Mouse (Mus musculus) spleen, adult 2 months (tissue): ENCODE results near the gene Mat2a. TPM values are rescaled to one million over a fixed set of nuclear protein-coding genes. Genes with fewer than 3 reads are reported as not detected.

Experiments
- DNase-seq, 2 experiments: peaks; one replicate each; pipeline versions ENCODE4 v3.0.0 to v3.0.0-alpha.2; 2012 to 2021; ENCODE audit warnings: low spot score in 2 of 2, low read depth in 1 of 2
- H3K27ac ChIP-seq: fragments of 200-500 bp; 2 replicates; pipeline ENCODE4 v1.5.1; 2012; ENCODE audit warnings: low read length, inconsistent platforms; ENCODE audit not compliant: insufficient read depth
- H3K27me3 ChIP-seq: fragments of 200-500 bp; 2 replicates; pipeline ENCODE4 v1.6.1; 2012; ENCODE audit warnings: mild to moderate bottlenecking, moderate library complexity, low read length, inconsistent platforms; ENCODE audit not compliant: control insufficient read depth, insufficient read depth
- H3K36me3 ChIP-seq: fragments of 200-500 bp; 2 replicates; pipeline ENCODE4 v1.6.1; 2012; ENCODE audit warnings: mild to moderate bottlenecking, low read length, inconsistent platforms; ENCODE audit not compliant: control insufficient read depth, insufficient read depth
- H3K4me1 ChIP-seq: fragments of 200-500 bp; 2 replicates; pipeline ENCODE4 v1.6.1; 2011; ENCODE audit warnings: inconsistent platforms; ENCODE audit not compliant: control insufficient read depth, insufficient read depth, insufficient read length
- H3K4me3 ChIP-seq: fragments of 200-500 bp; 2 replicates; pipeline ENCODE4 v1.5.1; 2011; ENCODE audit warnings: mild to moderate bottlenecking, inconsistent platforms; ENCODE audit not compliant: insufficient read depth, insufficient read length; ENCODE audit errors: extremely low read depth
- CTCF ChIP-seq: fragments of 200-500 bp; IDR thresholded peaks from 2 replicates; pipeline ENCODE4 v1.5.1; 2011; ENCODE audit warnings: mild to moderate bottlenecking, inconsistent platforms; ENCODE audit not compliant: insufficient read depth, insufficient read length, insufficient replicate concordance; ENCODE audit errors: extremely low read depth
- POLR2A ChIP-seq: fragments of 200-500 bp; IDR thresholded peaks from 2 replicates; pipeline ENCODE4 v1.6.1; 2011; ENCODE audit warnings: low read depth, low read length, inconsistent platforms
- WGBS: fragments of 180-500 bp; shearing (Covaris S2); methylation state at CpG from one replicate; pipeline ENCODE4 v1.1.7; 2018; 5-methylcytosine and 5-hydroxymethylcytosine counted together
- polyA plus RNA-seq: library from polyadenylated mRNA; depleted of rRNA; stranded (reverse); fragments of >200 nt; gene quantifications from 2 replicates; pipeline ENCODE4 v1.2.3, GENCODE M21; 2012

Gene Mat2a
- polyA plus RNA-seq, 1 experiment: 45.0 TPM

- Histone ChIP-seq H3K27ac (no peak overlapping the region), H3K4me3 (no peak overlapping the region), H3K4me1 (no peaks in the 10 kb centered on the region; the same call in 1 of the 2 replicates), H3K27me3 (no peaks in the 10 kb centered on the region), H3K36me3 (peaks cover 5% of the 10 kb centered on the region)
- DNase-seq: no peak
- TF ChIP-seq CTCF (no peak), POLR2A (no peak)
- 93% methylated on average over 7 of the region's 7 CpGs for WGBS
These were observed 23.2 kb downstream of the Mat2a start for GRCm38 (mm10) chr6:72415964-72416772.

GRCm38 (mm10) chr6:72415181-72415580 is 24.2 kb downstream of the Mat2a start:
- no peak for DNase-seq
- H3K36me3 ChIP-seq: peaks cover 5% of the 10 kb centered on the region
- H3K27ac ChIP-seq: no peak overlapping the region
- no peaks in the 10 kb centered on the region for H3K27me3 ChIP-seq
- H3K4me1 ChIP-seq: peaks cover 6% of the 10 kb centered on the region; the same call in 1 of the 2 replicates
- TF ChIP-seq CTCF: no peak
- no peak for TF ChIP-seq POLR2A
- WGBS: 90% methylated on average over 5 of the region's 5 CpGs
- no peak overlapping the region for H3K4me3 ChIP-seq

- no peaks in the 10 kb centered on the region for H3K27me3 ChIP-seq
- peaks cover 4% of the 10 kb centered on the region for H3K36me3 ChIP-seq
- WGBS: 1% methylated on average over 33 of the region's 33 CpGs
- peaks cover 6% of the 10 kb centered on the region; the same call in 1 of the 2 replicates for H3K4me1 ChIP-seq
- H3K27ac ChIP-seq: peak within 1 kb of the TSS; percentile 53
- peak within 1 kb of the TSS; percentile 92 for H3K4me3 ChIP-seq
- TF ChIP-seq POLR2A (peak; percentile 39), CTCF (no peak)
- DNase-seq: peak; percentile 87 to 96
These were observed 25.1 kb downstream of the Mat2a start, which contains the start of gene Ggcx for GRCm38 (mm10) chr6:72414076-72414756. Gene Ggcx (plus strand): TSS chr6:72414308.

GRCm38 (mm10) chr6:72410518-72410917 is 28.8 kb downstream of the Mat2a start:
- DNase-seq: no peak
- Histone ChIP-seq H3K27me3 (no peaks in the 10 kb centered on the region), H3K4me3 (no peak overlapping the region), H3K27ac (0 out of 2 replicates have a peak overlapping the region, but pooled peaks have one; percentile 10), H3K4me1 (peaks cover 6% of the 10 kb centered on the region; the same call in 1 of the 2 replicates), H3K36me3 (no peaks in the 10 kb centered on the region)
- no peak for TF ChIP-seq POLR2A
- TF ChIP-seq CTCF: no peak
- WGBS: 20% methylated on average over 7 of the region's 7 CpGs

- no peaks in the 10 kb centered on the region for H3K27me3 ChIP-seq
- no peak for TF ChIP-seq POLR2A
- no peak for TF ChIP-seq CTCF
- no peaks in the 10 kb centered on the region for H3K36me3 ChIP-seq
- no peak overlapping the region for H3K27ac ChIP-seq
- WGBS: 31% methylated on average over 1 of the region's 1 CpGs
- no peak for DNase-seq
- H3K4me3 ChIP-seq: no peak overlapping the region
- H3K4me1 ChIP-seq: peaks cover 6% of the 10 kb centered on the region; the same call in 1 of the 2 replicates
These were observed 29.4 kb downstream of the Mat2a start for GRCm38 (mm10) chr6:72410003-72410402.

- 26% methylated on average over 3 of the region's 3 CpGs for WGBS
- H3K27ac ChIP-seq: no peak overlapping the region
- TF ChIP-seq CTCF (peak; percentile 17; the same call in 1 of the 2 replicates), POLR2A (no peak)
- H3K36me3 ChIP-seq: no peaks in the 10 kb centered on the region
- H3K4me1 ChIP-seq: peaks cover 6% of the 10 kb centered on the region; the same call in 1 of the 2 replicates
- no peak overlapping the region for H3K4me3 ChIP-seq
- peak; percentile 29 to 52 for DNase-seq
- no peaks in the 10 kb centered on the region for H3K27me3 ChIP-seq
These were observed 29.8 kb downstream of the Mat2a start for GRCm38 (mm10) chr6:72409567-72409966.
